Mouse (Mus musculus) G1E (cell line): ENCODE measurements around the gene Hcrtr1. TPM values are rescaled to one million over a fixed set of nuclear protein-coding genes. Genes with fewer than 3 reads are reported as not detected.

Source experiments
- ATAC-seq: 2 replicates; pipeline ENCODE4 v1.8.0; 2016; ENCODE audit warnings: mild to moderate bottlenecking; ENCODE audit not compliant: insufficient number of reproducible peaks, poor library complexity, low FRiP score, severe bottlenecking; ENCODE audit errors: extremely low read depth
- DNase-seq: peaks from one replicate; pipeline ENCODE4 v3.0.0; 2012; ENCODE audit warnings: low spot score
- H3K27me3 ChIP-seq: 2 replicates; pipeline ENCODE4 v1.6.1; 2012; ENCODE audit warnings: mild to moderate bottlenecking, low read length, inconsistent platforms; ENCODE audit not compliant: insufficient read depth
- H3K36me3 ChIP-seq: replicated peaks from 2 replicates; pipeline ENCODE3; 2012; ENCODE audit warnings: mild to moderate bottlenecking, inconsistent platforms
- H3K4me1 ChIP-seq: 2 replicates; pipeline ENCODE4 v1.6.1; 2012; ENCODE audit warnings: low read depth, low read length, inconsistent platforms, mixed read lengths; ENCODE audit not compliant: insufficient read depth
- H3K4me3 ChIP-seq: 2 replicates; pipeline ENCODE4 v1.5.1; 2012; ENCODE audit warnings: low read depth, mild to moderate bottlenecking, inconsistent platforms, low read length, moderate library complexity, mixed read lengths
- H3K9me3 ChIP-seq: replicated peaks from 2 replicates; pipeline ENCODE4 v1.6.1; 2012; ENCODE audit warnings: inconsistent platforms
- CTCF ChIP-seq: IDR thresholded peaks from 2 replicates; pipeline ENCODE4 v1.5.1; 2012; ENCODE audit warnings: low read depth, low read length, inconsistent platforms, mixed read lengths
- GATA1 ChIP-seq: IDR thresholded peaks from 2 replicates; pipeline ENCODE4 v1.6.1; 2012; ENCODE audit warnings: borderline replicate concordance, low read length, inconsistent platforms, mixed read lengths
- GATA2 ChIP-seq: IDR thresholded peaks from 2 replicates; pipeline ENCODE4 v1.6.1; 2012; ENCODE audit warnings: low read depth, low read length, inconsistent platforms, borderline replicate concordance
- POLR2AphosphoS5 ChIP-seq: IDR thresholded peaks from 2 replicates; pipeline ENCODE4 v1.6.1; 2012; ENCODE audit warnings: low read depth, low read length, inconsistent platforms; ENCODE audit not compliant: insufficient replicate concordance
- TAL1 ChIP-seq: conservative IDR thresholded peaks from 2 replicates; pipeline ENCODE4 v1.6.1; 2012; ENCODE audit warnings: low read depth, low read length, inconsistent platforms, mixed read lengths
- polyA plus RNA-seq: library from polyadenylated mRNA; stranded (reverse); fragments of >175 nt; gene quantifications from 2 replicates; pipeline ENCODE4 v1.2.3, GENCODE M21; 2012
- total RNA-seq, 2 experiments: library from RNA; stranded (forward) in 1 of 2; stranded (reverse) in 1 of 2; fragments of 200-1000 nt in 1 of 2; fragments of >200 nt in 1 of 2; fragmentation: Nextera tagmentation in 1 of 2; gene quantifications; 2 replicates each; pipeline ENCODE4 v1.2.3; 2014 to 2017

Hcrtr1 gene
- total and polyA plus RNA-seq, 3 experiments: not detected

- ATAC-seq (no peak), DNase-seq (no peak)
- TF ChIP-seq CTCF: no peak
- TF ChIP-seq POLR2AphosphoS5: no peak
- no peak for TF ChIP-seq GATA2
- TF ChIP-seq TAL1: no peak
- TF ChIP-seq GATA1: no peak
- H3K4me1 ChIP-seq: peaks cover 4% of the 10 kb centered on the region
- no peak overlapping the region for H3K4me3 ChIP-seq
- no peaks in the 10 kb centered on the region for H3K36me3 ChIP-seq
- no peaks in the 10 kb centered on the region for H3K9me3 ChIP-seq
- peaks cover 37% of the 10 kb centered on the region for H3K27me3 ChIP-seq
These were observed 41.9 kb upstream of the Hcrtr1 start for GRCm38 (mm10) chr4:130180909-130181602.

- Histone ChIP-seq H3K4me3 (no peak overlapping the region), H3K9me3 (no peaks in the 10 kb centered on the region), H3K4me1 (peaks cover 5% of the 10 kb centered on the region), H3K36me3 (no peaks in the 10 kb centered on the region), H3K27me3 (peaks cover 41% of the 10 kb centered on the region)
- no peak for TF ChIP-seq POLR2AphosphoS5
- no peak for TF ChIP-seq GATA2
- no peak for TF ChIP-seq CTCF
- TF ChIP-seq TAL1: no peak
- no peak for TF ChIP-seq GATA1
- no peak for ATAC-seq
- DNase-seq: no peak
These were observed 40.7 kb upstream of the Hcrtr1 start for GRCm38 (mm10) chr4:130179876-130180275.

DNA sequence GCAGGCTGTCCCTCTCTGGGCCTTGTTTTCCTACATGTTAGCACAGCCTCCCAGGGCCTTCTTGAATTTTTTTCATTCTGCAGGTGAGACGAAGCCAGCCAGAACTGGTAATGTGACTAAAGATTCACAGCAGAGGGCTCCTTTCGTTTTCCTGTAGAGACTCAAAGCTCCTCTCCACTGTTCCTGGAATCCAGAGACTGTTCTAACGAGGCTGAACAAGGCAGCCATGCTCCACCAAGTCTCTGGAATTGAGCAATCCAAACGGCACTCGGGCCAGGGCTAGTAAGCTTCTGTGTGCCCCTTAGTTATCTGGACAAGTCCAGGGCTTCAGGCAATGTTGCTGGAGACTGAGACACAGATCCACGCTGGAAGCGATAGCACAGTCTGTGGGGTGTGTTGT, 38.4 kb upstream of the Hcrtr1 start:
- H3K36me3 ChIP-seq: no peaks in the 10 kb centered on the region
- no peaks in the 10 kb centered on the region for H3K9me3 ChIP-seq
- peaks cover 18% of the 10 kb centered on the region for H3K4me1 ChIP-seq
- DNase-seq (no peak), ATAC-seq (no peak)
- H3K27me3 ChIP-seq: peaks cover 40% of the 10 kb centered on the region
- no peak for TF ChIP-seq TAL1
- TF ChIP-seq GATA1: no peak
- TF ChIP-seq POLR2AphosphoS5: no peak
- no peak for TF ChIP-seq CTCF
- no peak for TF ChIP-seq GATA2
- H3K4me3 ChIP-seq: no peak overlapping the region

DNA sequence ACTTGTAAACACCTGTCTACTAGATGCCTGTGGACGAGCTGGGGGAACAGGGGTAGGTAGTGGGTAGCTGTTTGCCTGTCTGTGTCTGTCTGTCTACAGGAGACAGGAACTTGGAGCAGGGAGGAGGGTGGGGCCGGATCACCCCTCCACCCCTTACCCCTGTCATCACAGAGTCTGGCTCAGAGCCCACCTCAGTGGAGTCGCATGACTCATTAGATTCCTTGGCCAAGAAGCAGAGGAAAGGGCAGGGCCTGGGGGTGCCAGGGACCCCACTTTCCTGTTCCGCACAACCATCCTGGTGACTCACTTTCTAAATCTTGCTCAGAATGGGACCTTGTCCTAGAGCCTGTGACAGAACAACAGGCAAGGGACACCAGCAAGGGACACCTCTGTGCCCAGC, 37.9 kb upstream of the Hcrtr1 start:
- Histone ChIP-seq H3K36me3 (no peaks in the 10 kb centered on the region), H3K4me3 (no peak overlapping the region), H3K27me3 (peaks cover 42% of the 10 kb centered on the region), H3K4me1 (peaks cover 18% of the 10 kb centered on the region), H3K9me3 (no peaks in the 10 kb centered on the region)
- no peak for DNase-seq
- TF ChIP-seq GATA2 (no peak), TAL1 (no peak), GATA1 (no peak), CTCF (no peak), POLR2AphosphoS5 (no peak)
- no peak for ATAC-seq

GRCm38 (mm10) chr4:130176156-130176720, 37.1 kb upstream of the Hcrtr1 start:
- no peak for ATAC-seq
- H3K27me3 ChIP-seq: peaks cover 36% of the 10 kb centered on the region

GRCm38 (mm10) chr4:130175072-130175711, 36.0 kb upstream of the Hcrtr1 start, which contains the start of gene Tinagl1:
Gene Tinagl1 (minus strand): TSS chr4:130175122.
- Histone ChIP-seq H3K36me3 (no peaks in the 10 kb centered on the region), H3K4me1 (peaks cover 18% of the 10 kb centered on the region), H3K27me3 (peaks cover 33% of the 10 kb centered on the region), H3K4me3 (peak within 1 kb of the TSS; percentile 21; the same call in 1 of the 2 replicates), H3K9me3 (no peaks in the 10 kb centered on the region)
- ATAC-seq: no peak
- no peak for DNase-seq
- no peak for TF ChIP-seq GATA1
- TF ChIP-seq CTCF: no peak
- no peak for TF ChIP-seq POLR2AphosphoS5

More at GRCm38 (mm10) chr4:130176156-130176720, 37.1 kb upstream of the Hcrtr1 start:
- no peak overlapping the region for H3K4me3 ChIP-seq
- no peaks in the 10 kb centered on the region for H3K36me3 ChIP-seq
- H3K4me1 ChIP-seq: peaks cover 18% of the 10 kb centered on the region
- TF ChIP-seq TAL1 (no peak), POLR2AphosphoS5 (no peak), GATA2 (no peak)
- no peaks in the 10 kb centered on the region for H3K9me3 ChIP-seq
- DNase-seq: no peak
